Comparison of ENCODE assay signal across 22 mouse cellular contexts in genomic region chr19:3834301-3834700, GRCm38 (mm10). TPM values are rescaled to one million over a fixed set of nuclear protein-coding genes. Genes with fewer than 3 reads are reported as not detected.
DNase-seq lines count a peak whose midpoint lies in the region; ATAC-seq and TF ChIP-seq lines count a peak whose summit lies in the region.
"Had no signal": no experiment of that assay in that cellular context is flagged by ENCODE, and none has a peak within 500 bp of the region (broad histone marks: within the 10 kb centered on the region; RNA-seq: fewer than 3 reads in every experiment).

No protein-coding gene starts in this region.

- no peak for TF ChIP-seq CTCF in lung, embryonic 14.5 days (IDR thresholded peaks at IDR 0.05; ENCODE audit: low read depth)

- DNase-seq in kidney, adult 11 months: no peak
- no peak for DNase-seq in lung, embryonic 14.5 days
- DNase-seq in lung, postnatal 14 days: no peak
- DNase-seq in urinary bladder, adult 18-20 months (ENCODE audit: low spot score in 2 of 2): no peak
- DNase-seq: adrenal gland, adult 8-10 months; cerebellum, postnatal 10 days; gastrocnemius, postnatal 10 days; heart, adult 18-20 months; heart, postnatal 4 days; kidney, adult 8-10 months; spleen, adult 18-20 months had no signal

- H3K9ac ChIP-seq in kidney, embryonic 15.5 days: no peak overlapping the region
- no peak overlapping the region for H3K9ac ChIP-seq in lung, embryonic 14.5 days
- no peak overlapping the region for H3K9ac ChIP-seq in liver, embryonic 16.5 days (ENCODE audit: low read depth, low read length)
- no peak overlapping the region for H3K9ac ChIP-seq in stomach, embryonic 16.5 days (ENCODE audit: low read length)
- H3K9ac ChIP-seq: embryonic facial prominence, embryonic 12.5 days; heart, embryonic 13.5 days; hindbrain, embryonic 15.5 days; limb, embryonic 15.5 days; midbrain, embryonic 13.5 days; neural tube, embryonic 13.5 days had no signal

- H3K4me3 ChIP-seq in kidney, embryonic 15.5 days (replicated peaks): no peak overlapping the region
- no peak overlapping the region for H3K4me3 ChIP-seq in lung, embryonic 14.5 days (ENCODE audit: low read depth, low read length)
- H3K4me3 ChIP-seq in liver, embryonic 16.5 days (ENCODE audit: low read depth, low read length): no peak overlapping the region
- H3K4me3 ChIP-seq in stomach, embryonic 16.5 days (replicated peaks; ENCODE audit: low read length): no peak overlapping the region
- H3K4me3 ChIP-seq: embryonic facial prominence, embryonic 12.5 days; erythroblast, embryonic 14.5 days; heart, embryonic 13.5 days; hindbrain, embryonic 15.5 days; limb, embryonic 15.5 days; midbrain, embryonic 13.5 days; neural tube, embryonic 13.5 days had no signal

- peaks cover 18% of the 10 kb centered on the region; the same call in 1 of the 2 replicates for H3K4me1 ChIP-seq in kidney, embryonic 15.5 days
- H3K4me1 ChIP-seq in lung, embryonic 14.5 days (ENCODE audit: insufficient read depth): peaks cover 6% of the 10 kb centered on the region; the same call in 1 of the 2 replicates
- H3K4me1 ChIP-seq in liver, embryonic 16.5 days (ENCODE audit: control insufficient read depth, low read depth, low read length): peaks cover 16% of the 10 kb centered on the region
- H3K4me1 ChIP-seq in stomach, embryonic 16.5 days (ENCODE audit: control insufficient read depth, insufficient read depth, low read length): 0 out of 2 replicates have a peak, but pooled peaks cover 8% of the 10 kb centered on the region
- H3K4me1 ChIP-seq: embryonic facial prominence, embryonic 12.5 days; hindbrain, embryonic 15.5 days; limb, embryonic 15.5 days; midbrain, embryonic 13.5 days; neural tube, embryonic 13.5 days had no signal

- no peak overlapping the region for H3K4me2 ChIP-seq in kidney, embryonic 15.5 days
- H3K4me2 ChIP-seq in lung, embryonic 14.5 days: no peak overlapping the region
- no peak overlapping the region for H3K4me2 ChIP-seq in liver, embryonic 16.5 days (ENCODE audit: low read depth, low read length)
- H3K4me2 ChIP-seq in stomach, embryonic 16.5 days (ENCODE audit: low read depth, low read length): no peak overlapping the region
- H3K4me2 ChIP-seq: embryonic facial prominence, embryonic 12.5 days; heart, embryonic 13.5 days; hindbrain, embryonic 15.5 days; limb, embryonic 15.5 days; midbrain, embryonic 13.5 days; neural tube, embryonic 13.5 days had no signal

- H3K27ac ChIP-seq in kidney, embryonic 15.5 days: peak overlapping the region; percentile 82
- H3K27ac ChIP-seq in lung, embryonic 14.5 days (ENCODE audit: low read depth): peak overlapping the region; percentile 76
- peak overlapping the region; percentile 53 for H3K27ac ChIP-seq in liver, embryonic 16.5 days (ENCODE audit: low read length)
- peak overlapping the region; percentile 83; the same call in 1 of the 2 replicates for H3K27ac ChIP-seq in stomach, embryonic 16.5 days (ENCODE audit: low read length)
- H3K27ac ChIP-seq: embryonic facial prominence, embryonic 12.5 days; heart, embryonic 13.5 days; hindbrain, embryonic 15.5 days; limb, embryonic 15.5 days; midbrain, embryonic 13.5 days; neural tube, embryonic 13.5 days had no signal

- H3K9me3 ChIP-seq in kidney, embryonic 15.5 days (replicated peaks): no peaks in the 10 kb centered on the region
- H3K9me3 ChIP-seq in lung, embryonic 14.5 days (ENCODE audit: low read depth, low read length): no peaks in the 10 kb centered on the region
- no peaks in the 10 kb centered on the region for H3K9me3 ChIP-seq in liver, embryonic 16.5 days (replicated peaks; ENCODE audit: control insufficient read depth, low read length)
- H3K9me3 ChIP-seq in stomach, embryonic 16.5 days (replicated peaks; ENCODE audit: control insufficient read depth, low read length): no peaks in the 10 kb centered on the region
- H3K9me3 ChIP-seq: embryonic facial prominence, embryonic 12.5 days; heart, embryonic 13.5 days; hindbrain, embryonic 15.5 days; limb, embryonic 15.5 days; midbrain, embryonic 13.5 days; neural tube, embryonic 13.5 days had no signal

- ATAC-seq in kidney, embryonic 15.5 days (replicated peaks; ENCODE audit: low FRiP score): no peak
- ATAC-seq in lung, embryonic 14.5 days (ENCODE audit: insufficient read depth): no peak
- ATAC-seq in liver, embryonic 16.5 days (ENCODE audit: low read depth): peak; percentile 32
- no peak for ATAC-seq in stomach, embryonic 16.5 days (ENCODE audit: insufficient read depth, low FRiP score)
- ATAC-seq: forebrain, embryonic 14.5 days; midbrain, embryonic 13.5 days had no signal

- no peaks in the 10 kb centered on the region for H3K36me3 ChIP-seq in kidney, embryonic 15.5 days
- H3K36me3 ChIP-seq in lung, embryonic 14.5 days (ENCODE audit: insufficient read depth): no peaks in the 10 kb centered on the region
- no peaks in the 10 kb centered on the region for H3K36me3 ChIP-seq in liver, embryonic 16.5 days (ENCODE audit: control insufficient read depth, insufficient read depth)
- H3K36me3 ChIP-seq in stomach, embryonic 16.5 days (ENCODE audit: control insufficient read depth, insufficient read depth, low read length): no peaks in the 10 kb centered on the region
- H3K36me3 ChIP-seq: embryonic facial prominence, embryonic 12.5 days; heart, embryonic 13.5 days; hindbrain, embryonic 15.5 days; limb, embryonic 15.5 days; midbrain, embryonic 13.5 days; neural tube, embryonic 13.5 days had no signal

- 90% methylated on average over 7 of the region's 7 CpGs for whole genome bisulfite sequencing in kidney, embryonic 15.5 days
- 79% methylated on average over 7 of the region's 7 CpGs for WGBS in lung, embryonic 14.5 days
- WGBS in liver, embryonic 16.5 days (ENCODE audit: insufficient replicate concordance): 68% methylated on average over 7 of the region's 7 CpGs
- WGBS in stomach, embryonic 16.5 days: 80% methylated on average over 7 of the region's 7 CpGs

- H3K27me3 ChIP-seq in kidney, embryonic 15.5 days: no peaks in the 10 kb centered on the region
- no peaks in the 10 kb centered on the region for H3K27me3 ChIP-seq in lung, embryonic 14.5 days (ENCODE audit: insufficient read depth, low read length)
- no peaks in the 10 kb centered on the region for H3K27me3 ChIP-seq in liver, embryonic 16.5 days (ENCODE audit: control insufficient read depth, insufficient read depth, low read depth, low read length)
- no peaks in the 10 kb centered on the region for H3K27me3 ChIP-seq in stomach, embryonic 16.5 days (ENCODE audit: control insufficient read depth, insufficient read depth, low read length)
- H3K27me3 ChIP-seq: embryonic facial prominence, embryonic 12.5 days; heart, embryonic 13.5 days; hindbrain, embryonic 15.5 days; limb, embryonic 15.5 days; midbrain, embryonic 13.5 days; neural tube, embryonic 13.5 days had no signal

RNA-seq across cellular contexts. Expression of gene Chka, which starts 17.3 kb away (rescaled TPM):
- 58.8 and 63.1 TPM in 2 replicates for polyA plus RNA-seq in kidney, embryonic 15.5 days (2015; fragmentation: Nextera tagmentation; extraction: Ambion mirVana)
- polyA plus RNA-seq in lung, embryonic 14.5 days (2014; fragmentation: Nextera tagmentation; extraction: Ambion mirVana): 54.0 and 63.0 TPM in 2 replicates
- polyA plus RNA-seq in liver, embryonic 16.5 days (2015; fragmentation: Nextera tagmentation; extraction: Ambion mirVana): 18.4 and 19.3 TPM in 2 replicates
- polyA plus RNA-seq in stomach, embryonic 16.5 days (2015; fragmentation: Nextera tagmentation; extraction: Ambion mirVana): 42.2 and 44.4 TPM in 2 replicates
